Mouse (Mus musculus) limb, embryonic 10.5 days (tissue): ENCODE data around the gene Dlgap1. TPM values are rescaled to one million over a fixed set of nuclear protein-coding genes. Genes with fewer than 3 reads are reported as not detected.
A peak's percentile ranks its signal among the peaks of the same experiment; 100 is the strongest.

Experiments used
- DNase-seq: peaks from one replicate; pipeline ENCODE4 v3.0.0-alpha.2; 2017; ENCODE audit warnings: low spot score
- H3K27ac ChIP-seq: fragments of 300-500 bp; sonication (generic); 2 replicates; pipeline ENCODE4 v1.5.1; 2016; ENCODE audit warnings: mild to moderate bottlenecking
- H3K27me3 ChIP-seq: fragments of 300-500 bp; sonication (generic); 2 replicates; pipeline ENCODE4 v1.6.1; 2016; ENCODE audit warnings: low read depth, mild to moderate bottlenecking; ENCODE audit not compliant: poor library complexity, severe bottlenecking
- H3K36me3 ChIP-seq: fragments of 300-500 bp; sonication (generic); 2 replicates; pipeline ENCODE4 v1.6.1; 2016; ENCODE audit warnings: mild to moderate bottlenecking, moderate library complexity
- H3K4me1 ChIP-seq: fragments of 300-500 bp; sonication (generic); 2 replicates; pipeline ENCODE4 v1.6.1; 2016
- H3K4me3 ChIP-seq: fragments of 300-500 bp; sonication (generic); 2 replicates; pipeline ENCODE4 v1.5.1; 2016; ENCODE audit warnings: mild to moderate bottlenecking, moderate library complexity
- H3K9me3 ChIP-seq: fragments of 300-500 bp; sonication (generic); replicated peaks from 2 replicates; pipeline ENCODE4 v1.6.1; 2016; ENCODE audit warnings: mild to moderate bottlenecking
- WGBS: fragments of 180-500 bp; shearing (Covaris S2); methylation state at CpG from one replicate; pipeline ENCODE4 v1.1.7; 2016; 5-methylcytosine and 5-hydroxymethylcytosine counted together
- polyA plus RNA-seq: library from polyadenylated mRNA; unstranded; fragments of >200 nt; fragmentation: Nextera tagmentation; extraction: Ambion mirVana; gene quantifications from 2 replicates; pipeline ENCODE4 v1.2.1, GENCODE M21; 2016

Gene Dlgap1
- polyA plus RNA-seq, 1 experiment from 2014 or later: 1.1 TPM

DNA sequence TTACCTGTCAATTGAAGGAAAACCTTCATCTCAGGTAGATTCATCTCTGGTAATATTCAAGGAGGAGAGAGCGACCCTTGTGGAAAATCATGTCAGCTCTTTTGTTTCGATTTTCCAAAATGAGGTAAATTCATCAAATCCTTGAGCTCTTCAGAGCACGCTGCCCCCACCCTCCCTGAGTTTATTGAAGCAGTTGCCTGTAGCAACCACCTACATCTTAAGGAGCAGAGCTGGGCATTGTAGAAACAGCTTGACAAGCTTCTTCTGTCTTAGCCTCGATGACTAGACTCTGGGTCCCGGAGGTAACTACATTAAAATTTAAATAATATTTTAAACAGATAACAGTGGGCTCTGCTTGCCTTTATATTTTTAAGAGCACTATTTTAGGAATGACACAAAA, 636.8 kb downstream of the Dlgap1 start:
- 91% methylated on average over 5 of the region's 5 CpGs for WGBS
- H3K9me3 ChIP-seq: no peaks in the 10 kb centered on the region
- no peak overlapping the region for H3K27ac ChIP-seq
- no peaks in the 10 kb centered on the region for H3K27me3 ChIP-seq
- no peak overlapping the region for H3K4me3 ChIP-seq
- H3K4me1 ChIP-seq: no peaks in the 10 kb centered on the region
- DNase-seq: no peak
- H3K36me3 ChIP-seq: no peaks in the 10 kb centered on the region

DNA sequence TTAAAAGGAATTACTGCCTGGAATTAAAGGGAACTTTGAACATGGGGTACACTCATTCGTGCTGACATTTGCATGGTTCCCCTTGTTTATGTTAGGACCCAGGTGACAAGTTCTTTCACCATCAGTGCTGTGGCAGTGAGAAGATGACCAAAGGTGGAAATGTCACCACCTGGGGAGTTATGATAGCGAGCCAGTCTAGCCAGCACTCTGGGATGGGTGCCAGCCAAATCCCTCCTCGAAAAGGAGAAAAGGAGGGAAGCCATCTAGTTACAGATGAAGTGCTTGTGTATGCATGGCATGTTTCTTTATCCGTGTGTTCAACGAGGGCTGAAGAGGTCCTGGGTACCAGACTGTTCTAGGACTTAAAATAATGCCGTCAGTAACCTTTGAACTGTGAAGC, 643.3 kb downstream of the Dlgap1 start:
- Histone ChIP-seq H3K27ac (no peak overlapping the region), H3K4me1 (no peaks in the 10 kb centered on the region), H3K27me3 (no peaks in the 10 kb centered on the region), H3K9me3 (no peaks in the 10 kb centered on the region), H3K36me3 (no peaks in the 10 kb centered on the region), H3K4me3 (no peak overlapping the region)
- 82% methylated on average over 6 of the region's 6 CpGs for WGBS
- no peak for DNase-seq

DNA sequence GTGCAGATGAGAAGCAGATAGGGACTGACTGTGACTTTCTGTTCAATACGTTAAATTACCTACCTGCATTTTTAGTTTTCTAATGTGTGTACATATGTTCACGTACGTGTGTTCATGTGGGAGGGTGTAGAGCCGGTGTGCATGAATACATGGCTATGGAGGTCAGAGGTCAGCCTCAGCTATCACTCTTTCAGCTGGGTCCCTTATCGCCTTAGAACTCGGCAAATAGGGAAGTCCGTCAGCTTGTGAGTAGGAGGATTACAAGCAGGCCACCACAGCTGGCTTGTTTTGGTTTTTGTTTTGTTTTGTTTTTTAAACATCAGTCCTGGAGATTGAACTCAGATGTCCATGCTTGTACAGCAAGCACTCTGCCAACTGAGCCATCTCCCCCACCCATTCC, 645.0 kb downstream of the Dlgap1 start:
- H3K9me3 ChIP-seq: no peaks in the 10 kb centered on the region
- H3K4me3 ChIP-seq: no peak overlapping the region
- H3K27ac ChIP-seq: no peak overlapping the region
- no peaks in the 10 kb centered on the region for H3K4me1 ChIP-seq
- no peaks in the 10 kb centered on the region for H3K36me3 ChIP-seq
- 89% methylated on average over 7 of the region's 7 CpGs for WGBS
- DNase-seq: no peak
- no peaks in the 10 kb centered on the region for H3K27me3 ChIP-seq

DNA sequence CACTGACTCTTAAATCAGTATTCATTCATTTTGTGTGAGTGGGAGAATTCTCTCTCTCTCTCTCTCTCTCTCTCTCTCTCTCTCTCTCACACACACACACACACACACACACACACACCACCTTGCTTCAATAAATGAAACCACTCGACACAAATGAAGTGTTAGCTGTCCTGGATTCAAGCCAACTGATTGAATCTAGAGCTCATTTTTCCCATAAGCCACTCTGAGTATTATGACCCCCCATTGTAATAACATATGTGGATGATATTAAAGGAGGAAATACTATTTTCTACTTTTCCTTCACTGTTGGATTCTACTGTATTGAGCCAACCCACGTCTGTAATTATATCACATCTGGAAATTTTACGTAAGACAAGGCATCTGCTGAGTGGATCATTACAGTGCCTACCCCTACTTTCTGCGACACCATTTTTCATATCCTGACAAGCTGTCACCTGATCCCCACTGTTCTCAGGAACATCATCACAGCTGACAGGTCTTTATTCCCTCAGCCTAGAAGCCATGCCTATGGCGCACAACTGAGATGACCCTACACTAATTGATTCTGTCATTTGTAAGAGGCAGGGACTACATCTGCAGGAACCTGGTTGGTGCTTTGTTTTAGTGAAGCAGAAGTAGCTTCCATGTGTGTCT, 645.7 kb downstream of the Dlgap1 start:
- Histone ChIP-seq H3K27me3 (no peaks in the 10 kb centered on the region), H3K27ac (no peak overlapping the region), H3K36me3 (no peaks in the 10 kb centered on the region), H3K4me1 (no peaks in the 10 kb centered on the region), H3K4me3 (no peak overlapping the region), H3K9me3 (no peaks in the 10 kb centered on the region)
- WGBS: 85% methylated on average over 5 of the region's 5 CpGs
- no peak for DNase-seq

DNA sequence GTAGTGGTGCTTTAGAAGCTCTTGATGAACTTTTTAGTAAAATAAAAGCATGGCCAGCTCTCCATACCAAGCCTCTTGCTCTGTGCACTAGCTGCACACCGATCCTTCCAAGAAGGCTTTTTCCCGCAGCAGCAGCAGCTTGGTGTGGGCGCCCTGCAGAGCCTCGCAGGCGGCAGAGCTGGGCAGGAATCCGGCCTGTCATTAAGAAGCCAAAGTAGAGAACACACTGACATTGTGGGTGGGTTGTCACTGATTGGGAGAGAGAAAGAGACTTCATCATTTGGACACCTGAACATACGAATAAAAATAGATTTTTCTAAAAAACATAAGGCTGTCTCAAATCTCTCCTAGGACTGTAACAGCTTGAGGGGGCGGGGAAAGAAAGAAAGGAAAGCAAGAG, 653.6 kb downstream of the Dlgap1 start:
- H3K27ac ChIP-seq: no peak overlapping the region
- no peaks in the 10 kb centered on the region for H3K9me3 ChIP-seq
- 86% methylated on average over 8 of the region's 8 CpGs for WGBS
- H3K27me3 ChIP-seq: no peaks in the 10 kb centered on the region
- DNase-seq: no peak
- H3K36me3 ChIP-seq: no peaks in the 10 kb centered on the region
- H3K4me3 ChIP-seq: no peak overlapping the region
- no peaks in the 10 kb centered on the region for H3K4me1 ChIP-seq

DNA sequence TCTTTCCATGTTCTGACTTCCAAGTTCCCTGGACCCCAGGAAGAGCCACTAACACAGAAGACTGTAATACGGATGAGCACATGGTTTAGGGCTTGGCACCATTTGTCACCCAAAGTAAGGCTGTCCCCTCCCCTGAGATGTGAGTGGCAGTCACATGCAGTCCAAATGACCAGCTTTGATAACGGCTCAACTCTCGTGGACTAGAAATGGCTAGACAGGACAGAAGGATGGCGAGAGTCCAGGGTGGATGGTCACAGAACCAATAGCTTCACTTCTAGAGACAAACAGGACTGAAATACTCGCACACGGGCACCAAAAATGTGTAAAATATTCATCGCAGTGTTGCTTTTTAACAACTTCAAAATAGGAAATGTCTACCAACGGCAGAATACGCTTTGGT, 657.5 kb downstream of the Dlgap1 start:
- DNase-seq: no peak

DNA sequence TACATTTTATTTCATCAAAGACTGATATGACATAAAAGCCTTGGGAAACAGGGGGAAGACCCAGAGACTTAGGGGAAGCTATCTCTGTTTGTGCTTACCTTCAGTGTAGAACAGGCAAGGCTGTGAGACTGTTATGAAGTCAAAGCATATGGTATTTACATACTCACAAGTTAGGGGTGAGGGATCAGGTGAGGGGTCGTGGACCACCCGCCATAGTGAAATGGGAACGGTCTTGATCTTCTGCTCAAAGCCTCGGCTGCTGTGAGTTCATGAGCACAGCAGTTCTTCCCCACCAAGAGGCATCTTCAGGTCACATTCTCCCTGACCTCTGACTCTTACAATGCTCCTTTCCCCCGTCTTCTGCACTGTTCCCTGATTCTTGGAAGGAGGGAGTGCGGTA, 658.1 kb downstream of the Dlgap1 start:
- H3K36me3 ChIP-seq: no peaks in the 10 kb centered on the region
- no peak for DNase-seq
- no peaks in the 10 kb centered on the region for H3K9me3 ChIP-seq
- H3K4me1 ChIP-seq: no peaks in the 10 kb centered on the region
- no peak overlapping the region for H3K4me3 ChIP-seq
- WGBS: 84% methylated on average over 6 of the region's 6 CpGs
- H3K27ac ChIP-seq: no peak overlapping the region
- no peaks in the 10 kb centered on the region for H3K27me3 ChIP-seq

More for the DNA sequence above, 657.5 kb downstream of the Dlgap1 start:
- H3K27ac ChIP-seq: no peak overlapping the region
- H3K9me3 ChIP-seq: no peaks in the 10 kb centered on the region
- no peaks in the 10 kb centered on the region for H3K27me3 ChIP-seq
- H3K4me3 ChIP-seq: no peak overlapping the region
- no peaks in the 10 kb centered on the region for H3K36me3 ChIP-seq
- no peaks in the 10 kb centered on the region for H3K4me1 ChIP-seq
- 89% methylated on average over 9 of the region's 9 CpGs for WGBS

DNA sequence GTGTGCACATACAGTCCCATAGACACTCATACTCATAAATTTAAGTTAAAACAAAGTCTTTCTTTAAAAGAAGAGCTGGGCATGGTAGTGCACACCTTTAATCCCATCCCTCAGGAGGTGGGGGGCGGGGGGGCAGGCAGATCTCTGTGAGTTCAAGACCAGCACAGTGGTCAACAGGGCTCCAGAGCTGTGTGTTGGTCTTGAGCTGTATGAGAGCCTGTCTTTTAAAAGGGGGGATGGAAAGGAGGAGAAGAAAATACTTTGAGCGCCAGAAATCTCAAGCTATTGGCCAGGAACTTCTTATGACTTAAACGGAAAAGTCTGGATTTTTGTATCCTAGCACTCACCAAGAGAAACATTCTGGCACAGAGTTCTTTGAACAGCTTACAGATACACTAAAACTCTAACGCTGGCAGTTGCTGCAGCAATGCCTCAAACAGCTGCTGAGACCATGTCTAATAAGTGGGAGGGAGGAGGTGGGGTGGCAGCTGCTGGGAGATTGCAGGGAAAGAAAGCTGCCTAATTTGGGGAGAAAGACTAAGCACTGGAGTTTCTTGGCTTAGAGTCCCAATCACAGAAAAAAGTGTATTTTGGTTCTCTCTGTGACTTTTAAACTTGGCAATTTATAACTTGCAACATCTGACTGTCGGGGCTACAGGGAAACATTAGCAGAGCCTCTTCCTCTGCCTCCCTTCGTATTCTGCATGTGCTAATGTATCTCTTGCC, 660.9 kb downstream of the Dlgap1 start:
- WGBS: 78% methylated on average over 6 of the region's 6 CpGs
- H3K27me3 ChIP-seq: no peaks in the 10 kb centered on the region
- H3K4me1 ChIP-seq: no peaks in the 10 kb centered on the region
- H3K27ac ChIP-seq: no peak overlapping the region
- no peak overlapping the region for H3K4me3 ChIP-seq
- no peaks in the 10 kb centered on the region for H3K9me3 ChIP-seq
- H3K36me3 ChIP-seq: no peaks in the 10 kb centered on the region
- DNase-seq: no peak

DNA sequence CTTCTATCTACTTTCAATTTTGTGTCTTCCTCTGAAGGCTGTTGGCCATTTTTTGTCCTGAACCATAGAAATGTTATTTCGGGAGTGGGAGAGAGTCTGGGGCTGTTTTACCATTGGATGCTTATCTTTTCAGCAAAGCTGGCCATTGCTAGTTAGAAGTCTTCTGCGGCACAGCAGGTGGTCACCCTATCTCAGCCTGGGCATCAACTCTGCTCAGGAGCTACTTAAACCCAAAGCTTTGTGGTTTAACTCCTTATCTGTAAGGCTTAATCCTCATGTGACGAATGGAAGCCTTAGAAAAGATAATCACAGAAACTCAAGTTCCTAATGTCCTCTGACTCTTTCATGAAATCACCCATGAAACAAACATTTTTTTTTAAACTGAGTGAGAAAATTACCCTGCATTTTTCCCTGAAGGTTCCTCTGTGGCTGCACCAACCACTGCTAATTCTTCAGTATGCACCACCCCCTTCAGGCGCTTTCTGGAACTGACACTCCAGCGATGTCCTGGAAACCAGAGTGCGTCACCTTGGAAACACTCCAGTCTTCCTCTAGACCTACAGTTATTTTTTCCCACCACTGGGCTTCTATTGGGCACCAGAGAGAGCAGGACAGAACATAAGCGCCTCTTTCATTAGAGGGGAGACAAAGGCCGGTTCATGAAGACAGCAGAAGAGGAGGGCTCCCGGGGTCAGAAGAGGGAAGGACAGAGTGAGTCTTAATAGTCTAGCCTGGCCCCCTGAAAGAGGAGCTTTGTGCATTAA, 664.5 kb downstream of the Dlgap1 start:
- Histone ChIP-seq H3K9me3 (no peaks in the 10 kb centered on the region), H3K36me3 (no peaks in the 10 kb centered on the region), H3K4me3 (no peak overlapping the region), H3K27me3 (no peaks in the 10 kb centered on the region), H3K4me1 (no peaks in the 10 kb centered on the region), H3K27ac (no peak overlapping the region)
- 29% methylated on average over 9 of the region's 9 CpGs for WGBS
- DNase-seq: peak; percentile 75

DNA sequence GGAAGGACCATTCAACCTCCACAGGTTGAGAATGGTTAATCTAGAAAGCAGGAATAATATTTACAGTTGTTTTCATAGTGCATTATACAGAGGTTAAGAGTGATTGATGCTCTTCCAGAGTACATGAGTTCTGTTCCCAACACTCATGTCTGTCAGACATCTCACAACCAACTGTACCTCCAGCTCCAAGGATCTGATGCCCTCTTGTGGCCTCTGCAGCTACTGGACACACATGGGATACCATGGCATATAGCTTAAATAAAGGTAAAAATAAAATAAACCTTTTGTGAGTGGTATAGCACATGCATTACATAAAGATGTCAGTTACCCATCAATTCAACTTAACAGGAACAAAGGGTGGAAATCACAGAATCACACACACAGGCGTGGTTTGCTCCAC, 674.3 kb downstream of the Dlgap1 start:
- no peak overlapping the region for H3K27ac ChIP-seq
- no peaks in the 10 kb centered on the region for H3K27me3 ChIP-seq
- no peaks in the 10 kb centered on the region for H3K36me3 ChIP-seq
- 74% methylated on average over 1 of the region's 1 CpGs for WGBS
- no peak for DNase-seq
- no peaks in the 10 kb centered on the region for H3K9me3 ChIP-seq
- no peak overlapping the region for H3K4me3 ChIP-seq
- no peaks in the 10 kb centered on the region for H3K4me1 ChIP-seq

DNA sequence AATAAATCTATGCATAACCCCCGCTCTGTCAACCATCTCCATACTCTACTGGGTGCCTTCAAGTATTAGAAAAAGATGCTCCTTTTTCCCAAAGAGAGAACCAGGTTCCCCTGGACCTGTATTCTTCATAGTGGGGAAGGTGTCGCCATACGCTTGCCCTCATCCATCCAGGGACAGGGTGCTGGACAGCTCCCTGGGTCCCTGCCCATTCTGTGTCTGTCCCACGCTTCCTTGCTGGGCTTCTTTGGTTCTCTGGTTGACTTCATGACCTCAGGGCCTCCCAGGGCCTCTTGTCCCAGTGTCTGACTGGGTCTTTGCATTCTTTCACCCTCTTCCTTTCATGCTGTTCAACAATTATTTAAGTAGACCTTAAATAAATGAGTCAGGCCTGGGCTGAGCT, 677.8 kb downstream of the Dlgap1 start:
- no peaks in the 10 kb centered on the region for H3K27me3 ChIP-seq
- no peak overlapping the region for H3K27ac ChIP-seq
- H3K9me3 ChIP-seq: 0 out of 2 replicates have a peak, but pooled peaks cover 2% of the 10 kb centered on the region
- no peaks in the 10 kb centered on the region for H3K36me3 ChIP-seq
- WGBS: 54% methylated on average over 4 of the region's 4 CpGs
- no peak for DNase-seq
- H3K4me3 ChIP-seq: no peak overlapping the region
- H3K4me1 ChIP-seq: no peaks in the 10 kb centered on the region

DNA sequence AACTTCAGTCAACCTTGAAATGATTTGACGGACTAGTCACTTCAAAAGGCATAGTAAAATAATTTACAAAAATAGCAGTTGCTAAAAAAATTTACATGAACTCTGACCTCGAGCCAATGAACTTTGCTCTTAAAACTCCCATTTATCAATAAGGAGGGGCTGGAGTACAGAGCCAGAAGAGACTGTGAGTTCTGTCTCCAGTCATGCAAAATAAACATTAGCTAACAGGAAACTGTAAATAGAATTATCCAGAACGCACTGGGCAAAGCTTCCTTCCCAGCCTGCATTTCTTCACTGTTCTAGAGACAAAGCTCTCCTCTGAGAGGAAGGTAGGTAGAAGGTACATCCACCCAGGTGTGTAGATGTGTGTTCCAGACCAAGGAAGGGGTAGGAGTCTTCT, 692.5 kb downstream of the Dlgap1 start:
- DNase-seq: no peak
- WGBS: 87% methylated on average over 3 of the region's 3 CpGs
- Histone ChIP-seq H3K27me3 (no peaks in the 10 kb centered on the region), H3K9me3 (no peaks in the 10 kb centered on the region), H3K4me1 (no peaks in the 10 kb centered on the region), H3K4me3 (no peak overlapping the region), H3K27ac (no peak overlapping the region), H3K36me3 (no peaks in the 10 kb centered on the region)

DNA sequence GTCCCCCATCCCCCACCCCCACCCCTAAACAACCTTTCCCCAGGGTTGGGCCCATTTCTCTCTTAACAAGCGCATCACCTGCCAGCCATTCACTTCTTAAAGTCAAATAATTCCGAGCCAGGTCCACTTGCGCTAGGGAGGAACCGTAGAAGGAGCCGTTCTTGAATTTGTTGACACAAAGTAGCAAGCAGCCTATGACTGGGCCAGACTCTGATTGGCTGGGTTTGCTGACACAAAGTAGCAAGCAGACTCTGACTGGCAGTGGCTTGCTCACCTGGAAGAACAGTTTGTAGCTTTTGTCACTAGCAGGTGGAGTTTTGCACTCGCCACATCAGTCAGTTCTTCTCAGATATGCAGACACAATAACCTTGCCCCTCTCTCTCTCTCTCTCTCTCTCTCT, 695.1 kb downstream of the Dlgap1 start:
- no peak overlapping the region for H3K4me3 ChIP-seq
- 87% methylated on average over 6 of the region's 6 CpGs for WGBS
- no peaks in the 10 kb centered on the region for H3K27me3 ChIP-seq
- H3K36me3 ChIP-seq: no peaks in the 10 kb centered on the region
- no peaks in the 10 kb centered on the region for H3K9me3 ChIP-seq
- H3K4me1 ChIP-seq: no peaks in the 10 kb centered on the region
- no peak for DNase-seq
- no peak overlapping the region for H3K27ac ChIP-seq
